Mouse (Mus musculus): ENCODE results near the gene AI481877.

DNA sequence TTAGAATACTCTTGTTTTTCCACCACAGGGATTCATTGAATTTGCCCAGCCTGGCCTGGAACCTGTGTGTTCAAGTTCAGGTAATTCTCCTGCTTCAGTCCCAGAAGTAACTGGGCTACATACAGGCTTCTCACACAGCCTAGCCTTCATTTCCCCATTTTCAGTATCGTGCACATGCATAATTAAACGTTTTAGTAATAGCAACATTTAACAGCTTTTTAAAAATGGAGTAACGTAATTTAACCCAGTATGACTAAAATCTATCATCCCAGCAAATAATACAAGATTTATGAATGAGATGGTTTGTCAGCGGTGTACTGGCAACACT is 49.7 kb upstream of the AI481877 start:
- TF ChIP-seq POLR2A (IDR thresholded peaks at IDR 0.05; ENCODE audit: borderline replicate concordance, extremely low read depth, low read depth, low read length) (no peak), CTCF (IDR thresholded peaks at IDR 0.05; ENCODE audit: insufficient read depth, low read length) (no peak)

All from lung, adult 2 months (tissue).